Mouse (Mus musculus): Measurements from ENCODE around the gene Tert.

The Tert gene

DNA sequence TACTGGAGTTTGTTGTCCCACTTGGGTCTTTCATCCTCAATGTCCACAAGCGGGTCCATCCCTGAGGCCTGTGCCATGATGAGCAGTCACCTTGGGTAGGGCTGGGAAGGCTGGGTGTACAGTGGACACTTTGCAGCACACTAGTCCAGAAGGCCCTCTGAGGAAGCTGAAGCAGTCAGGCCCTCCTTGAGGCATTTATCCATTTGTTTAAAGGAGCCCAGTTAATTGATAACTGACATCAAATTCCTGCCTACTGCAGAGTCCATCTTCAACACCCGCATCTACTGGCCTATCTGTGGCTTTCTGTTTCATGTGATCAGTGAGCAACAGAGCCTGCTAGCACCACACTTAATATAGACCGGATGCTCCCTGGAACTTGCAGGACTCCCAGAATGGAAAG, 51.1 kb downstream of the Tert start, which contains the start of gene Slc6a18:
Gene Slc6a18, minus strand, starts transcription at position 171 of the 400 bp plus-strand sequence.
- no peak for DNase-seq (ENCODE audit: low spot score)

DNA sequence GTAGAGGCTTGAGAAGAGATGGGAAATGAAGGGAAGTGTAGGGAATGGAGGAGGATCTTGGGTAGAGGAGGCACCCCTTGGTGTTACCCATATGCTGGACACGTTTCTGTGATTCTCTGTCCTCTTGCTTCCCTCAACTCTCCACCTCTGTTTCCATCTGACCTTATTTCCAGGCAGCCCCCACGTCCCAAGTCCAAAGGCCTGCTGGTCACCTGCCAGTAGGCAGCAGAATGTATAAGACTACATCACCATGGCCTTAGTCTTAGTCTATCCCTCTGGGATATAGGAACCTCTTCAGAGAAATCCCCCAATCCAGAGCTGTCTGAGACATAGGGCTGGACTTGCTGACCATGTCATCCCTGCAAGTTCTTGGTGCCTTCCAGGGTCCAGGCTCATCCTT, 52.6 kb downstream of the Tert start:
- DNase-seq (ENCODE audit: low spot score), result no peak

DNA sequence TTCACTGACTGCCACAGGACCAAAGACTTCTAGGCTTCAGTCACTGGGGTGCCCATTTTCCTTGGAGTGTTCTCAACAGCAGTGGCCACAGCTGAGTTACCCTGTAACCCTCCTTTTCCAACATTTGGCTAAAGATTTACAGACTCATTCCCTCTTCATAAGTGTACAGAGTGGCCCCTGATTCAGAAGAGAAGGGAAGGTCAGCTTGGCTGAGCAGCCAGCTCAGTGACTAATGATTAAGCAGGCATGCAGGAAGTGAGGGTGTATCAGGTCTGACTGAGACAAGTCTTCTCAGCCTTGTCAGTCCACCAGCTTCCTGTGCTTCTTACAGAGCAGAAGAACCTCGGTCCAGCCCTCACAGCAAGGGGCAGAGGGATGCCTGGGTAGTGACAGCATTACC, 53.7 kb downstream of the Tert start:
- DNase-seq (ENCODE audit: low spot score), result no peak

- DNase-seq (ENCODE audit: low spot score), result no peak
Measured at GRCm38 (mm10) chr13:73682226-73682625, 55.5 kb downstream of the Tert start.

DNA sequence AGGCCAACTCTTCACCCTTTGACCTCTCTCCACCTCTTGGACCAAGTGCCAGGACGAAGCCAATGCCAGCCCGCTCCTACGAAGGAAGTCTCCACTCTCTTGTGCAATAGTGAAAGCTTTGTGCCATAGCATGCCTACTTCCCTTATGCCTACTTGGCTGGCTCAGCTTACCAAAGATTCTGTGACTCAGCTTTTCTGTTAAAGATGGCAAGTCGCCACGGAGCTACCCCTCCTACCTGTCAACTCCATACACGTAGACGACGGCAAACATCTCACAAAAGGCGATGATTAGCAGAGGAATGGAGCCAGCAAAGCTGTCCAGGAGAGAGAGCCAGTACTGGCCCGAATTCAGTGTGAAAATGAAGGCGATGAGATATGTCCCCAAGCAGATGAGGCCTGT, 57.0 kb downstream of the Tert start:
- peak; percentile 33 for DNase-seq (ENCODE audit: low spot score)

DNA sequence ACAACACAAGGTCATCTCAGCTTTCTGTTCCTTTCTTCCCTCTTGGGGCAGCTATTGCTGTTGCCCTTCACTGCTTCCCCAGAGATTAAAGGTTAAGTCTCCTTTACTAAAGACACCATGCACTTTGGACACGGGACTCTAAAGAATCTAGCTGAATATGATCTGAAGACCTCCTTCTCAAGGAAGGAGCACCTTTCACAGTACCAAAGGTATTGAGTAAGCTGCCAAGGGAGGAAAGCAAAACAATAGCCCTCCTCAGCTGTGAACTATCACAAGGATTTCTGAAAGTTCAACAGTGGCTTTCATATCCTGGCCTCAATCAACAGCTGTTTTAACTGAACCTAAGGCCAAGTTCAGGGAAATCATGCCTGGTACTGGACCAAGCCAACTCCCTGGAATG, 57.7 kb downstream of the Tert start:
- no peak for DNase-seq (ENCODE audit: low spot score)

- DNase-seq (ENCODE audit: low spot score), result no peak
Measured at GRCm38 (mm10) chr13:73685502-73685901, 58.8 kb downstream of the Tert start.

- no peak for DNase-seq (ENCODE audit: low spot score)
Measured at GRCm38 (mm10) chr13:73687601-73688000, 60.9 kb downstream of the Tert start.

DNA sequence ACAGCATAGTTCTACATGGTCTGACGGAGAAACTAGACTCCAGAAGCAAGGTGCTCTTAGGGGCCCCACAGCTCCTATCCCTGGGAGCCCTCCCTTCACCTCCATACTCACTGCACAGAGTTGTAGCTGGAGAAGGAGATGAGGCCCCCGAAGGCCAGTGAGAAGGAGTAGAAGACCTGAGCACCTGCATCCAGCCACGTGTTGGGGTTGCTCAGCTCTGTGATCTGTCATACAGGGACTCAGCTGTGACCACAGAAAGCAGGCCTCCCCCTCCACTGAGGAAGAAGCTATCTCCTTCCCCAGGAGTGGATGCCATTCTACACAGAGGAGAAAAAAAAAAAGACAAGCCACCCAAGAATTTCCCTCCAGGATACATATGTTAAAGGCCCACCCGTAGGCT, 62.2 kb downstream of the Tert start:
- no peak for DNase-seq (ENCODE audit: low spot score)

DNA sequence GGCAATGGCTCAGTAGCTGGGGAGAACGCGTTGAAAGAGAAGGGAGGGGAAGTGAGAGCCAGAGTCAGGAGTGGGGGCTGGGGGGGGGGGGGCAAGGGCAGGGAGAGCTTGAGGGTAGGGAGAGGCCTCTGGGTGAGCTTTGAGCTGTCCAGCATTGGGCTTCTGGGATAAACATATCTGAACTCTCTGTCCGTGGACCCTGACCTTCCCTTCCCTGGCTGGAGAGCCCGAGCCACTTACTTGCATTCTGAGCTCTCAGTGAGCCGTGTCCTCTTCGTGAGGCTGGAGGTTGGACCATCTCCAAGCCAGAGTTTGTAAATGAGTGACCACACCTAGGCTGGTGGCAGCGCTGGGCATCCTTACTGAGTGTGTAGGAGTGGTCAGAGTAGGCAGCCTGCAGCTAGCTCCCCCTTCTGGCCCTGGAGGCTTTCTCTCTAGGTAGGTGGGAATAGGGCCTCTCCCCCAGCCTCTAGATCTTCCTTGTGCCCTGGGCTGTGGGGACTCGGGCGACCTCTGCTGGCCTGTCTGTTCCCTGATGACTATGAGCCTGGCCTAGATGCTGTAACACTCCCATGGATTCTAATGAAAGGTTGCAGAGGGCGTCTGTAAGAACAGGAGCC, 65.6 kb downstream of the Tert start:
- DNase-seq (ENCODE audit: low spot score), result peak; percentile 32

DNA sequence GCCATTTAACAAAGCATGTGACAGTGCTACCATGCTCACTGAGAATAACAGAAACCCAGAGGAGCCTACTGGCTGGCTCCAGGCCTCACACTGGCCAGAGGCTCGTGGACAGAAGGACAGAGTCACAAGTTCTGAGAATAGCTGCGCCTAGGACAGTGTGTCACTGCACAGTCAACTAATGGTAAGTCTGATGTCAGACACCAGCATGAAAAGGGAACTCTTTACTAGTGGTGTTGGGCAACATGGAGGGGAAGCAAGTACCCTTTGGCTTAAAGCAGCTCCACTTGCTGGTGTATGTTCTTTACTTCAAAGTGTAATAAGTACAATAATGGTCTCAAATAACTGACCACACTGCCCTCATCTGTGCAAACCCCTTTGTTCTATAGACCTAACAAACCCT, 66.6 kb downstream of the Tert start:
- DNase-seq (ENCODE audit: low spot score), result no peak

- no peak for DNase-seq (ENCODE audit: low spot score)
Measured at GRCm38 (mm10) chr13:73694972-73695371, 68.3 kb downstream of the Tert start.

DNA sequence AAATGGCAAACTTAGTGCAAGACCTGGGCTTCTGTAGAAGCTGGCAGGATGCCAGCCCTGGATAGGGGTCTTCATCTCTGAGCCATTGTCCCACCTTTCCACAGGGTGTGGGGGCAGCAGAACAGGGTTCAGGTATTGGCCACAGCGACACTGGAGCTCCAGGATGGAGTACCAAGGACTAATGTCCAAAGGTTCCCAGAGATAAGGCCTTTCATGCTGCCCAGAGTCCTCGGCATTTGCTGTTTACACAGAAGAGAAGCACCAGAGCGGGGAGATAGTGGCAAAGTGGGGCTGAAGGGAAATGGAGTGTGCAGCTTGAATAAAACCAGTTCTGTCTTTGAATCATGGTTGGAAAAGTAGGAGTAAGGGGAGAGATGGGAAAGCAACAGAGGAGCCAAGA, 69.8 kb downstream of the Tert start:
- DNase-seq (ENCODE audit: low spot score), result no peak

Data from layer of hippocampus, adult 9-10 months (tissue).